Mouse (Mus musculus): Measurements from ENCODE around the gene Gm3488.
"Not testable (repeated sequence)": the region's sequence is repeated elsewhere in the genome, so short reads cannot be mapped to it uniquely, and the experiment has no call there.

Gm3488 gene

GRCm38 (mm10) chr14:5501374-5501773, at the start of gene Gm3488:
TSS of gene Gm3488 (plus strand) at chr14:5501674.
- not testable (repeated sequence) for DNase-seq (ENCODE audit: low read depth, low spot score)

- DNase-seq (ENCODE audit: low read depth, low spot score), result not testable (repeated sequence)
These were observed 46.1 kb upstream of the Gm3488 start, which contains the start of gene Gm3194 for GRCm38 (mm10) chr14:5455367-5455766. TSS of gene Gm3194 (minus strand) at chr14:5455467.

GRCm38 (mm10) chr14:5460469-5460868, 41.0 kb upstream of the Gm3488 start:
- not testable (repeated sequence) for DNase-seq (ENCODE audit: low read depth, low spot score)

- not testable (repeated sequence) for DNase-seq (ENCODE audit: low read depth, low spot score)
These were observed 23.7 kb upstream of the Gm3488 start, which contains the start of gene Gm8246 for GRCm38 (mm10) chr14:5477730-5478129. TSS of gene Gm8246 (minus strand) at chr14:5477830.

- DNase-seq (ENCODE audit: low read depth, low spot score), result not testable (repeated sequence)
These were observed 17.6 kb upstream of the Gm3488 start, which contains the start of gene Gm3187 for GRCm38 (mm10) chr14:5483907-5484306. TSS of gene Gm3187 (plus strand) at chr14:5484207.

GRCm38 (mm10) chr14:5538196-5538595, 36.7 kb downstream of the Gm3488 start, which contains the start of gene Gm3532:
TSS of gene Gm3532 (plus strand) at chr14:5538496.
- not testable (repeated sequence) for DNase-seq (ENCODE audit: low read depth, low spot score)

All from retina, adult 2 months (tissue).